Mouse (Mus musculus) kidney, adult 8-10 months (tissue): ENCODE measurements around the gene Bri3.
A peak's percentile ranks its signal among the peaks of the same experiment; 100 is the strongest.

ENCODE experiments used
- DNase-seq, 2 experiments: peaks; one replicate each; pipeline ENCODE4 v3.0.0; 2022

The Bri3 gene

GRCm38 (mm10) chr5:144446475-144447225, 202.4 kb downstream of the Bri3 start:
- DNase-seq, result no peak

DNA sequence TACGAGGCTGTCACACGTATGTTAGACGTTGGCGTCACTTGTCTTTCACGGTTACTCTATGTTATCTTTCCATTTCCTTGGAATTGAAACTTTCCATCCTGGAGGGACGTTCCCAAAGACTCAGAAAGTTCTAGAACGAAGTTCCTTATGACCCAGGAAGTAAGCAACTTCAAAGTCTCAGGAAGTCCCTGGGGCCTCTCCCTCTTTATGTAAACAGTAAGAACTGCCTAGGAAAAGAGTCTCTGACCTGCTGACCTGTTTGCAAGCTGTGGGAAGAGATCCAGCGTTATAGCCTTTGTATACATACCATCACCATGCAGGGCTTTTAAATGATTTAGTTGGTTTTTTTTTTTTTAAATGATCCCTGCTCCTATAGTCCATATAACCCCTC, 203.0 kb downstream of the Bri3 start:
- DNase-seq, result no peak

GRCm38 (mm10) chr5:144447975-144448374, 203.7 kb downstream of the Bri3 start:
- DNase-seq, result no peak

GRCm38 (mm10) chr5:144452776-144453455, 208.7 kb downstream of the Bri3 start:
- no peak for DNase-seq

DNA sequence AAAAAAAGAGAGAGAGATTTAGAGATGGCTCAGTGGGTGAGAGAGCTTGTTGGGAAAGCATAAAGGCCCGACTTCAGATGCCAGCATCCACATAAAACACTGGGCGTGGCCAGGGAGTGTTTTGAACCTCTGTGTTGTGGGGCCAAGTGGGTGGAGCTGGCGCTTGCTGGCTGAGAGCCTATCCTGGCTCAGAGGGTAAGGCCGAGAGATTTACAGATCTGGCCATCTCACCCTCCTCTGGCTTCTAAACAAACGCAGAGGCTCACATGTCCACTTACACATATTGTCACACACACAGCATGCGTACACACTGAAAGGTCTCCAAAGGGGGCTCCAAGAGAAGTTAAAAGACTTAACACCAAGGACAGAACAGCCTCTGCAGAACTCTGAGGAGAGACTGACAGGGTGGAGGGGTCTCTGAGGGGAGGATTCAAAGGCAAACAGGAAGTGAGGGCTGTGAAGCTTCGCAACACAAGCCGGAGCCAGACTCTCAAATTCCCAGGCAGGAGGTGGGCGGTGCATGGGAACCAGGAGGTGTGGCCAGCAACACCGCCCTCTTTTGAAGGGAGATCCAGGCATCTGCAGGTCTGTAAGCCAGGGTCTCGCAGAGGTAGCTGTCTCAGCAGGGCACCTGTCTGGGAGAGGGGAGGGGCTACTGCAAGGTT, 213.5 kb downstream of the Bri3 start:
- no peak for DNase-seq

- DNase-seq, result no peak
These were observed 222.8 kb downstream of the Bri3 start for GRCm38 (mm10) chr5:144466987-144467386.

- no peak for DNase-seq
These were observed 228.8 kb downstream of the Bri3 start for GRCm38 (mm10) chr5:144473056-144473455.

DNA sequence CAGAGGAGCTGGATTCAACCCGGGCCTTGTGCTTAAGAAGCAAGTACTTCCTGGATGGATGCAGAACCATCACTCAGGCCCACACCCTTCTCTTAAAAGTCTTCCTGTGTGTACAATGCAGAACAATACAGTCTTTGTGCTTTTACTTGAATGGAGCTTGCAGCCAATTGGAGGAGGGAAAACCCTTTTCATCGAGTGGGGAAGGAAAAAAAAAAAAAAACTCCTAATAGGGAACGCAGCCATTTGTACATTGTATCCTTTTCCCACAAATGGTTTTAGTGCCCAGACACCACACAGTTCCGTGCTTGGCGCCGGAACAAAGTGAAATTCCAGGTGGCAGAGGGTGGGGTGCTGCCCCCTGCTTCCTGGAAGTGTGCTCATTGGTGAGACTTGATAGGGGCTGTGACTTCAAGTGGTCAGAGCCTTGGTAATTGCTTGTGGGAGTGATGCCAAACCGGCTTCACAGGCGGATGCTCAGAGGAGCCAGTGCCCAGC, 235.5 kb downstream of the Bri3 start:
- DNase-seq, result no peak

GRCm38 (mm10) chr5:144483659-144484375, 239.6 kb downstream of the Bri3 start:
- DNase-seq, result no peak

DNA sequence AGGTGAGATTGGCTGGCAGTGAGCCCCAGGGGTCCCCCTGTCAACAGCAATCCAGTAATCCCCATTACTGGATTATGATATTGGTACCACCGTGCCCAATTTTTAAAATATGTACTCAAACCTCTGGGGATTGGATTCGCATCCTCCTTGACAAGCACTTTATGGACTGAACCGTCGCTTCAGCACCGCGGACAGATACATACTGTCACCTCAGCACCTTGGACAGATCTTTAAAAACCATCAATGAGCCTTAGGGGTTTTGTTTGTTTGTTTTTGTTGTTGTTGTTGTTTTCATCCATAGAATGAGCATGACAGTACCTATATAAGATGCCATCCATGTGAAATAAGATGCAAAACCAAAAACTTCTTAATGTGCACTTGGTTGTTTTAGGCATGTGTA, 247.1 kb downstream of the Bri3 start:
- DNase-seq, result peak in 1 of 2 experiments; percentile 13
